Mouse (Mus musculus): Measurements from ENCODE around the gene Slc27a3.
"Not testable (repeated sequence)": the region's sequence is repeated elsewhere in the genome, so short reads cannot be mapped to it uniquely, and the experiment has no call there.

Slc27a3 gene

DNA sequence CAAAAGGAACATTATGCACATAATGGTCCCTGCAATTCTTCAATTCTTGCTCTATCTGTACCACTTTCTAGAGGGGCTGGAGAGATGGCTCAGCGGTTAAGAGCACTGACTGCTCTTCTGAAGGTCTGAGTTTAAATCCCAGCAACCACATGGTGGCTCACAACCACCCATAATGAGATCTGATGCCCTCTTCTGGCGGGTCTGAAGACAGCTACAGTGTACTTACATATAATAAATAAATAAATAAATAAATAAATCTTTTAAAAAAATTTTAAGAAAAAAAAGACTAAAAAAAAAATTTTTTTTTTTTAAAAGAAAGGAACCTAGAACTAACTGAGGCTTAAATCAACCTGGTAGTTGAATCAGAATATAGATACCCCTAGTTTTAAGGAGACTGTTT is 46.9 kb downstream of the Slc27a3 start:
- not testable (repeated sequence) for DNase-seq (ENCODE audit: low read depth, low spot score)

DNA sequence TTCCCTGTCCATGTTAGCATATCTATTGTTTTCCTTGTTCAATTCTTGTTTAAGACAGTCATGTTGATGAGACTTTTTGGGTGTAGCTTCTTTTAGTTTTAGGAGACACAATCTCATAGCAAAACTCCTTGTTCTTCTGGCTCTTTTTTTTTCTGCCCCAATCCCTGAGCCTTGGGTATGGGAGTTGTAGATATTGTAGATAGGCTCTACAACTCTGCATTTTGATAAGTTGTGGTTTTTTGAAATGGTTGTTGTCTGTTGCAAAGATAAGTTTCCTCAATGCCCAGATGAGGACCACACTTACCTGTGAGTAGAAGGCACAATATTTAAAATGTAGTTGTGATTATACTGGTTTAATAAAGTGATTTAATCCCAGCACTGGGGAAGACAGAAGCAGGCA is 49.6 kb downstream of the Slc27a3 start:
- DNase-seq (ENCODE audit: low read depth, low spot score), result no peak

DNA sequence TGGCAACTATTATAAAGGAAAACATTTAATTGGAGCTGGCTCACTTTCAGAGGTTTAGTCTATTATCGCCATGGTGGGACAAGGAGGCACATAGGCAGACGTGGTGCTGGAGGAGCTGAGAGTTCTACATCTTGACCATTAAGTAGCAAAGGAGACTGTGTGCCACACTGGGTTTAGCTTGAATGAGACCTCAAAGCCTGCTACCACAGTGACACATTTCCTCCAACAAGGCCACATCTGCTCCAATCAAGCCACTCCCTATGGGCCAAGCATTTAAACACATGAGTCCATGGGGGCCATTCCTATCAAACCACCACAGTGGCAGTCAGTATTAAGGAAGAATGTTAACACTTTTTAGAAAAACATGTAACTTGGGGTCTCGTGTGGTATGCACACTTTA is 51.5 kb downstream of the Slc27a3 start:
- no peak for DNase-seq (ENCODE audit: low read depth, low spot score)

DNA sequence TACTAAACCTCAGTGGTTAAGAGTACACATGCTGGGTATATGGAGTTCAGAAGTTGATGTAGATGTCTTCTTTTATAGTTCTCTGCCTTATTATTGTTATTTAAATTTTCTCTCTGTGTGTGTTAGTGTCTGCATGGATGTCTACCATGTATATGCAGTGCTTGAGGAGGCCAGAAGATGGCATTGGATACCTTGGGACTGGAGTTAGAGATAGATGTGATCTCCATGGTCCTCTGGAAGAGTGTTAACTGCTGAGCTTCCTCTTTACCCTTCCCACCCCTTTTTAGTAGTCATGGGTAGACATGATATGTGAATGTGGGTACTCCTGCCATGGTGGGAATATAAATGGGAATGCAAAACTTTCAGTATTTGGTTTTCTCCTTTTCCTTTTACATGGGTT is 54.2 kb downstream of the Slc27a3 start:
- no peak for DNase-seq (ENCODE audit: low read depth, low spot score)

Data from forelimb bud, embryonic 11.5 days (tissue).